Mouse (Mus musculus) thymus, postnatal 0 days (tissue): Measurements from ENCODE around the gene Znrd1as. TPM values are rescaled to one million over a fixed set of nuclear protein-coding genes. Genes with fewer than 3 reads are reported as not detected.
A peak's percentile ranks its signal among the peaks of the same experiment; 100 is the strongest.
"Not testable (repeated sequence)": the region's sequence is repeated elsewhere in the genome, so short reads cannot be mapped to it uniquely, and the experiment has no call there.

Source experiments
- DNase-seq: peaks from one replicate; pipeline ENCODE4 v3.0.0-alpha.2; 2015; ENCODE audit warnings: low spot score
- polyA plus RNA-seq: library from polyadenylated mRNA; unstranded; fragments of >200 nt; fragmentation: Nextera tagmentation; extraction: Ambion mirVana; gene quantifications from 2 replicates; pipeline ENCODE4 v1.2.1, GENCODE M21; 2015

Znrd1as gene
- polyA plus RNA-seq, 1 experiment from 2014 or later: 5.9 TPM

GRCm38 (mm10) chr17:36949265-36949664 lies 9.1 kb upstream of the Znrd1as start:
- DNase-seq: no peak

- DNase-seq: peak; percentile 98
These were observed 7.1 kb upstream of the Znrd1as start, which contains the start of gene Ppp1r11 for GRCm38 (mm10) chr17:36950981-36951947. TSS of gene Ppp1r11 (minus strand) at chr17:36951741.

- no peak for DNase-seq
These were observed 5.8 kb upstream of the Znrd1as start for GRCm38 (mm10) chr17:36952631-36953030.

GRCm38 (mm10) chr17:36953062-36953461 lies 5.3 kb upstream of the Znrd1as start:
- no peak for DNase-seq

GRCm38 (mm10) chr17:36958884-36959283 lies 492 bp downstream of the Znrd1as start:
- DNase-seq: no peak

- DNase-seq: no peak
These were observed 2.7 kb downstream of the Znrd1as start for GRCm38 (mm10) chr17:36961125-36961524.

- no peak for DNase-seq
These were observed 8.5 kb downstream of the Znrd1as start for GRCm38 (mm10) chr17:36966875-36967274.

- no peak for DNase-seq
These were observed 12.0 kb downstream of the Znrd1as start for GRCm38 (mm10) chr17:36970316-36970890.

- peak; percentile 21 for DNase-seq
These were observed 12.9 kb downstream of the Znrd1as start for GRCm38 (mm10) chr17:36971172-36971850.

- peak; percentile 36 for DNase-seq
These were observed 14.4 kb downstream of the Znrd1as start for GRCm38 (mm10) chr17:36972791-36973190.

- no peak for DNase-seq
These were observed 14.9 kb downstream of the Znrd1as start for GRCm38 (mm10) chr17:36973271-36973787.

- no peak for DNase-seq
These were observed 22.9 kb downstream of the Znrd1as start, which contains the start of gene 2410137M14Rik for GRCm38 (mm10) chr17:36981221-36981813. TSS of gene 2410137M14Rik (minus strand) at chr17:36981237.

- DNase-seq: no peak
These were observed 23.5 kb downstream of the Znrd1as start for GRCm38 (mm10) chr17:36981845-36982244.

GRCm38 (mm10) chr17:36982253-36983155 lies 24.1 kb downstream of the Znrd1as start:
- DNase-seq: peak; percentile 39

- DNase-seq: no peak
These were observed 30.1 kb downstream of the Znrd1as start for GRCm38 (mm10) chr17:36988475-36988874.

- DNase-seq: no peak
These were observed 31.0 kb downstream of the Znrd1as start, which contains the start of gene H2-M5 for GRCm38 (mm10) chr17:36989437-36989836. TSS of gene H2-M5 (minus strand) at chr17:36989537.

- DNase-seq: not testable (repeated sequence)
These were observed 32.2 kb downstream of the Znrd1as start for GRCm38 (mm10) chr17:36990630-36991029.

- no peak for DNase-seq
These were observed 34.1 kb downstream of the Znrd1as start for GRCm38 (mm10) chr17:36992336-36993104.

- DNase-seq: no peak
These were observed 35.5 kb downstream of the Znrd1as start for GRCm38 (mm10) chr17:36993770-36994325.
